Mouse (Mus musculus) lung, embryonic 16.5 days (tissue): ENCODE results near the gene Plin4. TPM values are rescaled to one million over a fixed set of nuclear protein-coding genes. Genes with fewer than 3 reads are reported as not detected.

Experiments used
- ATAC-seq: fragments of 200-750 bp; cut with Nextera tagmentation; 2 replicates; pipeline ENCODE4 v1.8.0; 2017; ENCODE audit warnings: low read depth, mild to moderate bottlenecking, moderate library complexity
- H3K27ac ChIP-seq: fragments of 300-500 bp; sonication (generic); 2 replicates; pipeline ENCODE4 v1.5.1; 2014; ENCODE audit warnings: mild to moderate bottlenecking, control low read depth, low read length
- H3K27me3 ChIP-seq: fragments of 300-500 bp; sonication (generic); 2 replicates; pipeline ENCODE4 v1.6.1; 2014; ENCODE audit warnings: low read depth, low read length, mixed read lengths; ENCODE audit not compliant: control insufficient read depth, insufficient read depth
- H3K36me3 ChIP-seq: fragments of 300-500 bp; sonication (generic); 2 replicates; pipeline ENCODE4 v1.6.1; 2014; ENCODE audit warnings: low read length; ENCODE audit not compliant: control insufficient read depth, insufficient read depth
- H3K4me1 ChIP-seq: fragments of 300-500 bp; sonication (generic); replicated peaks from 2 replicates; pipeline ENCODE4 v1.6.1; 2014; ENCODE audit warnings: low read length, mixed read lengths; ENCODE audit not compliant: control insufficient read depth, insufficient read depth
- H3K4me2 ChIP-seq: fragments of 300-500 bp; sonication (generic); 2 replicates; pipeline ENCODE4 v1.6.1; 2014; ENCODE audit warnings: low read depth, low read length, control low read depth
- H3K4me3 ChIP-seq: fragments of 300-500 bp; sonication (generic); 2 replicates; pipeline ENCODE4 v1.5.1; 2014; ENCODE audit warnings: mild to moderate bottlenecking, low read length, control low read depth
- H3K9ac ChIP-seq: fragments of 300-500 bp; sonication (generic); 2 replicates; pipeline ENCODE4 v1.6.1; 2014; ENCODE audit warnings: low read length, control low read depth
- H3K9me3 ChIP-seq: fragments of 300-500 bp; sonication (generic); 2 replicates; pipeline ENCODE4 v1.6.1; 2016; ENCODE audit warnings: low read length; ENCODE audit not compliant: control insufficient read depth
- WGBS: fragments of 180-500 bp; shearing (Covaris S2); extraction: QIAGEN DNeasy Blood & Tissue Kit; methylation state at CpG from one replicate; pipeline ENCODE4 v1.1.7; 2014; 5-methylcytosine and 5-hydroxymethylcytosine counted together
- polyA plus RNA-seq: library from polyadenylated mRNA; unstranded; fragments of >200 nt; fragmentation: Nextera tagmentation; extraction: Ambion mirVana; gene quantifications from 2 replicates; pipeline ENCODE4 v1.2.1, GENCODE M21; 2015

Plin4 gene
- polyA plus RNA-seq, 1 experiment from 2014 or later, result 0.15 TPM

- Histone ChIP-seq H3K4me3 (peak overlapping the region; percentile 16; the same call in 1 of the 2 replicates), H3K27ac (no peak overlapping the region), H3K9me3 (peaks cover 8% of the 10 kb centered on the region), H3K4me2 (peak overlapping the region; percentile 34), H3K27me3 (peaks cover 59% of the 10 kb centered on the region), H3K4me1 (peaks cover 17% of the 10 kb centered on the region), H3K9ac (no peak overlapping the region), H3K36me3 (no peaks in the 10 kb centered on the region)
- 2% methylated on average over 66 of the region's 66 CpGs for WGBS
- no peak for ATAC-seq
These were observed 10.6 kb upstream of the Plin4 start for GRCm38 (mm10) chr17:56119981-56120880.

- 30% methylated on average over 12 of the region's 12 CpGs for WGBS
- no peak overlapping the region for H3K4me2 ChIP-seq
- H3K4me3 ChIP-seq, result no peak overlapping the region
- no peaks in the 10 kb centered on the region for H3K36me3 ChIP-seq
- peaks cover 8% of the 10 kb centered on the region for H3K9me3 ChIP-seq
- no peak overlapping the region for H3K27ac ChIP-seq
- ATAC-seq, result no peak
- H3K27me3 ChIP-seq, result peaks cover 54% of the 10 kb centered on the region
- peaks cover 14% of the 10 kb centered on the region for H3K4me1 ChIP-seq
- H3K9ac ChIP-seq, result no peak overlapping the region
These were observed 9.8 kb upstream of the Plin4 start for GRCm38 (mm10) chr17:56119431-56119830.

DNA sequence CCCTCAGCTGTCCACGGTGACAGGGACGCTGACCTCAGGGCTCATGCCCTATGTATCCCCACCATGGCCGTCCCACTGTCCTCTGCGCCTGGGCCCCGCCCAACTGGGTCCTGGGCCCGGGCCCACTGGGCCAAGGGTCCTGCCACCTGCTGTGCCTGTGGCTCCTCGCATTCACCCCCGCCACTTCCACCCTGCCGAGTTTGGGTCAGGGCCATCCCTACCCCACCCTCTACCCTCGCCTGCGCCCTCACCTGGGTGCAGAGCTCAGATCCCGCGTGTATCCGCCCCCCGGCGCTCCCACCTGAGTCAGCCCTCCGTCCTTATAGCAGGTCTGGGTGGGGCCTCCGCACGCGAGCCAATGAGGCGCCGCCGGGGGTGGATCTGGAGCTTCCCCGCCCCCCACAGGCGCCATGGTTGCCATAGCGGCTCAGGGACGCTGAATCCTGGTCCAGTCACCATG is 7.7 kb upstream of the Plin4 start, which contains the start of gene Plin5:
Gene Plin5, minus strand, starts transcription at position 346 of the 460 bp plus-strand sequence.
- peak within 1 kb of the TSS; percentile 40 for H3K4me3 ChIP-seq
- H3K4me2 ChIP-seq, result peak within 1 kb of the TSS; percentile 59
- under 1% methylated on average over 27 of the region's 27 CpGs for WGBS
- H3K27ac ChIP-seq, result no peak within 1 kb of the TSS
- ATAC-seq, result peak; percentile 68
- no peaks in the 10 kb centered on the region for H3K36me3 ChIP-seq
- peak within 1 kb of the TSS; percentile 31 for H3K9ac ChIP-seq
- H3K27me3 ChIP-seq, result peaks cover 44% of the 10 kb centered on the region
- H3K4me1 ChIP-seq, result peaks cover 9% of the 10 kb centered on the region
- peaks cover 3% of the 10 kb centered on the region for H3K9me3 ChIP-seq

- H3K27ac ChIP-seq, result no peak overlapping the region
- no peaks in the 10 kb centered on the region for H3K36me3 ChIP-seq
- no peaks in the 10 kb centered on the region for H3K9me3 ChIP-seq
- no peak for ATAC-seq
- H3K4me3 ChIP-seq, result no peak overlapping the region
- no peak overlapping the region for H3K9ac ChIP-seq
- H3K27me3 ChIP-seq, result peaks cover 33% of the 10 kb centered on the region
- H3K4me2 ChIP-seq, result no peak overlapping the region
- WGBS, result 70% methylated on average over 10 of the region's 10 CpGs
- peaks cover 9% of the 10 kb centered on the region for H3K4me1 ChIP-seq
These were observed 6.6 kb upstream of the Plin4 start for GRCm38 (mm10) chr17:56116193-56116592.

- ATAC-seq, result no peak
These were observed 3.1 kb upstream of the Plin4 start for GRCm38 (mm10) chr17:56112743-56113142.

GRCm38 (mm10) chr17:56111864-56112263 is 2.3 kb upstream of the Plin4 start:
- H3K27me3 ChIP-seq, result no peaks in the 10 kb centered on the region
- no peaks in the 10 kb centered on the region for H3K36me3 ChIP-seq
- whole genome bisulfite sequencing, result 46% methylated on average over 5 of the region's 5 CpGs
- no peak overlapping the region for H3K27ac ChIP-seq
- H3K4me3 ChIP-seq, result no peak overlapping the region
- no peaks in the 10 kb centered on the region for H3K9me3 ChIP-seq
- no peak overlapping the region for H3K4me2 ChIP-seq
- no peaks in the 10 kb centered on the region for H3K4me1 ChIP-seq
- peak; percentile 35 for ATAC-seq
- H3K9ac ChIP-seq, result no peak overlapping the region

More at GRCm38 (mm10) chr17:56112743-56113142, 3.1 kb upstream of the Plin4 start:
- Histone ChIP-seq H3K27me3 (peaks cover 4% of the 10 kb centered on the region), H3K4me2 (no peak overlapping the region), H3K4me3 (no peak overlapping the region), H3K9ac (no peak overlapping the region), H3K27ac (no peak overlapping the region), H3K9me3 (no peaks in the 10 kb centered on the region), H3K36me3 (no peaks in the 10 kb centered on the region), H3K4me1 (peaks cover 3% of the 10 kb centered on the region)
- 80% methylated on average over 3 of the region's 3 CpGs for WGBS

- H3K27ac ChIP-seq, result no peak overlapping the region
- 63% methylated on average over 1 of the region's 1 CpGs for WGBS
- no peak overlapping the region for H3K9ac ChIP-seq
- H3K9me3 ChIP-seq, result no peaks in the 10 kb centered on the region
- H3K36me3 ChIP-seq, result no peaks in the 10 kb centered on the region
- H3K4me2 ChIP-seq, result no peak overlapping the region
- H3K27me3 ChIP-seq, result no peaks in the 10 kb centered on the region
- H3K4me3 ChIP-seq, result no peak overlapping the region
- no peak for ATAC-seq
- no peaks in the 10 kb centered on the region for H3K4me1 ChIP-seq
These were observed 1.4 kb upstream of the Plin4 start for GRCm38 (mm10) chr17:56111021-56111420.

DNA sequence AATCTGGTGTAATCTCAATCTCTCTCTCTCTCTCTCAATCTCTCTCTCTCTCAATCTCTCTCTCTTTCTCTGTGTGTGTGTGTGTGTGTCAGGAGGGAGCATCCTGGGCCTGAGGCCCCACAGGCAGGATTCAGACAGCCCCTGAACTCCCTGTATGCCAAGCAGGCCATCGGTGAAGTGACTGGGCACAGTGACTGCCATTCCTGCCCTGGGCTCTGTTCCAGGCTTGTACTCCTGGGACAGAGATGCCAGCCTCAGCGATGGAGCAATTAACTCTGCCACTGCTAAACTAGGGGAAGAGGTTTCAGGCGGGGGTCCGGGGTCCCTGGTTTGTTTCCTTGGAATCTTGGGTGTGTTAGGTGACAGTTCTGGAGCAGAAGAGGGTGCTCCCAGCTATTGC is 968 bp upstream of the Plin4 start:
- ATAC-seq, result no peak
- Histone ChIP-seq H3K4me2 (no peak overlapping the region), H3K36me3 (no peaks in the 10 kb centered on the region), H3K4me1 (no peaks in the 10 kb centered on the region), H3K27ac (no peak overlapping the region), H3K9ac (no peak overlapping the region), H3K4me3 (no peak overlapping the region), H3K27me3 (no peaks in the 10 kb centered on the region), H3K9me3 (no peaks in the 10 kb centered on the region)
- 67% methylated on average over 4 of the region's 4 CpGs for WGBS

- 74% methylated on average over 6 of the region's 6 CpGs for WGBS
- H3K4me1 ChIP-seq, result no peaks in the 10 kb centered on the region
- H3K4me3 ChIP-seq, result no peak overlapping the region
- ATAC-seq, result peak; percentile 75
- H3K4me2 ChIP-seq, result no peak overlapping the region
- H3K27me3 ChIP-seq, result no peaks in the 10 kb centered on the region
- H3K36me3 ChIP-seq, result no peaks in the 10 kb centered on the region
- H3K9ac ChIP-seq, result no peak overlapping the region; the same call in 1 of the 2 replicates
- H3K9me3 ChIP-seq, result no peaks in the 10 kb centered on the region
- H3K27ac ChIP-seq, result no peak overlapping the region; the same call in 1 of the 2 replicates
These were observed 1.1 kb downstream of the Plin4 start for GRCm38 (mm10) chr17:56108334-56109044.
